Mouse (Mus musculus): ENCODE data around the gene Akap4.

Gene Akap4

DNA sequence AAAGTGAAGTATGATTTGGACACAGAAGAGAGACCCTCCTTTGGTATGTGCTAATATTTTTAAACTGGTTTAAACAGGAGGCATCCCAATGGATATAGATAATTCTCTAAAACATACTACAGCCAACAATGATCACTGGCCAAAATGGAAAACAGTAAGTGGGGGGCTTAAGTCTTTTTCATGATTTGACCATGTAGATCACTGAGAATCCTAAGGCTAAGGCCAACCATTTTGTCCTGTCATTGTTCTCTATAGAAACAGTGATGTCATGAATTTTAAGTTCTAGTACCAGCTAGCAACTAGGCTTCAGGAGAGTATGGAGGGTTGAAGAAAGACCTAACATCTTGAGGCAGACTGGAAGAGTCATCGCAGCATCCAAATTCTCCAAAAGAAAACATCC, at the start of gene Akap4:
TSS of gene Akap4 (plus strand) at position 301 of the 400 bp plus-strand sequence.
- no peak for DNase-seq (ENCODE audit: extremely low read depth, low read depth, low spot score)

DNA sequence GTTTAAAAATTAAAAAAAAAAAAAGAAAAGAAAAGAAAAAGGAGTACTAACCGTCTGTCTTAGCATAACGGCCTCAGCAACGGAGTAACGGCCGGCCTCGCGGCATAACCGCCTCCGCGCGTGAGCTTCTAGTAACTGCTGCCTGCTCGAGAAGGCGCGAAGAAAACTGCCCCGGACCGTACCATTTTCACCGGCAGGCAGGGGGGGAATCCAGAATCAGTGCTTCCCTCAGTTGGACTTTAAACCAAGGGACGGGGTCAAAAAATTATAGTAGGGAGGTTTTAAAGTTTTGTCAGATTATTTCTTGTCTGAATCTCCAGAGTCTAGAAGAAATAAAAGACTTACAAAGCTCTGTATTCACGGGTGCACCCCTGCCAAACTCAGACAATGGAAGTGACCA, 25.8 kb upstream of the Akap4 start, which contains the start of gene Ccnb3:
TSS of gene Ccnb3 (minus strand) at position 101 of the 400 bp plus-strand sequence.
- no peak for DNase-seq (ENCODE audit: extremely low read depth, low read depth, low spot score)

DNA sequence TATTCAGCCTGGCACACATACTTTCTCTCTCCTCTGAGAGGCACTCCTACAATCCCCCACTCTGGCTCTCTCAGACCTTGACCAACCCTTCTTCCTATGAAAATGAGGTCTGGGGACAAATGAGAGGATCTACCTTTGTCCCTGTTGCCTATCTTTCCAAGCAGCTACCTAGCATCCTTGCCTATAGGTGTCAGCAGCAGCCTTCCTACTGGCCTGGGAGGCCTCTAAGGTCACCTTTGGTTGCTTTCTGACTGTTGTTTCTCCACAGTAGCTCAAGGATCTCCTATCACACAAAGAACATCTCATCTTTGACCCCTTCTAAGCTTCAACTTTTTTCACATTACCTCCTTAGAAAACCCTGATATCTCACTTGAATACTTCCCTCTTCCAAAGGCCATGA, 10.3 kb upstream of the Akap4 start:
- no peak for DNase-seq (ENCODE audit: extremely low read depth, low read depth, low spot score)

DNA sequence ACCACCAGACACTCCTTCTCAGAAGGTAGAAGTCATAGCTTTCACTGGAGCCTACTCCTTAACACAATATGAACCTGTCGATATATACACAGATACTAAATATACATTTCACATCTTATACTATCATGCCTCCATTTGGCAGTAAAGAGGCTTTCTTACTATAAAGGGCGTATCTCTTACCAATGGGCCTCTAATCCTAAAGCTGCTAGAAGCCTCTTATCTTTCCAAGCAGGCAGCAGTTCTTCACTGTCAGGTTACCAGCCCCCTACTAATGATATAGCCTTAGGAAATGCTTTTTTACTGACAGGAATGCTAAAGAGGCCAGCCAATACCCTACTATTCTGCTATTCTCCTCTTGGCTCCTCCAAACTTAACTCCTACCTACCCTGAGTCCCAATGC, 9.7 kb upstream of the Akap4 start:
- DNase-seq (ENCODE audit: extremely low read depth, low read depth, low spot score) = no peak

DNA sequence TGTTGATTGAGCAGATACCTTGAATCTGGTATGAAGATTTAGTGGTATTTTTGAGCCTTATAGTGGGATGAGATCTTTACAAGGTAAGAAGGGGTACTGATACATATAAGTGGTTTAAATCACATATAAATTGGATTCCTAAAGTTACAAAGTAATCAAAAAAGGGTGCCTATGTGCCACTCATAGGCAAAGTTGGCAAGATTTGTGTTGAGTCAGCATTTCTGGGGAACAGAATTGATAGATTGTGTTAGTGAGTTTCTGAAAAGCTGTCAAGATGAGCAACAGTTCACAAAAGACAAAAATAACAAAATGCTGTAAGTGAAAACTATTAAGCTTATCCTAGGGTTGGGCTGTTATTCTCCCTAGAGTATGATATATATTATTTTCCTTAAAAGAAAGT, 3.2 kb upstream of the Akap4 start:
- no peak for DNase-seq (ENCODE audit: extremely low read depth, low read depth, low spot score)

DNA sequence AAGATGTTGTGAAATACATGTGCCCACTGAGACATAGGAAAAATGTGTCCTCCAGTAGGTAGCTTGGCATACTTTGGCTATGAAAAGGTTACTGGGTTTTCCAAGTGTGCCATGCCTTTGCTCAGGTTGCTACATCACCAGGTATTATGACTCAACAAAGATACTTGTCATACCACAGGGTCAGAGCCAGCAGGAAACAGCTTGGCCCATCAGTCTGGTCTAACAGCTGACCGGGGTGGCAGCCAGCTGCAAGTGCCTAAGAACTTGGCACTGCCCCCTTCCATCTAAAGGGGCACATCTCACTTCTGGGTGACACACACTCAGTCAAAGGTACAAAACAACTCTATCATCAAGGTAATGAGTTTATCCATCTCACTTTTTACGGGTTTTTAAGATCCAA, 683 bp downstream of the Akap4 start:
- peak; percentile 3 for DNase-seq (ENCODE audit: extremely low read depth, low read depth, low spot score)

DNA sequence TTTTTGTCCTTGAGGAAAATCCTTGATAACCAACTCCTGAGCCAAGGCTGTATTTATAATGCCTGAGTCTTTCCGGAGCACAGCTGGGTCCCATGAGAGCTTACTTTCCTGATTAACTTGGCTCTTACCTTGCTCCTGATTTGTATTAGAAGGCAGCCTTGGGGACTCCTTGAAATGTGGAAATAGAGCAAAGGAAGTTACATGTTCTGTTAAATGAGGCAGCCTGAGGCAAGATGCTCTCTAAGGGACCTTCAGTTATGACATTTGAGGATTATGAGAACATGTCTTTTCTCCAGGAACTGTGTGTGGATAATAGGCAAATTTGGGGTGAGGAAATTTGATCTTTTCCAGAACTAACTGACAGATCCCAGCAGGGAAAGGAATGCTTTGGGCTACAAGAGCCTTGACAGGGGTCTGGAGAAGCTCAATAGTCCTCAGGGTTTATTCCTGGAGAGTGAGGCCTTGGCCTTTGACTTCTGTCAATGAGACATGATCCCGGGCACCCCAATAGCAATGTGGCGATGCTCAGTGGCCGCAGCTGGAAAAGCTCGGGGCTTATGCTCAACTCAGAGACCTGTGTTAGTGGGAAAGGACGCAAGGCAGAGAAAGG, 12.6 kb downstream of the Akap4 start:
- no peak for DNase-seq (ENCODE audit: extremely low read depth, low read depth, low spot score)

DNA sequence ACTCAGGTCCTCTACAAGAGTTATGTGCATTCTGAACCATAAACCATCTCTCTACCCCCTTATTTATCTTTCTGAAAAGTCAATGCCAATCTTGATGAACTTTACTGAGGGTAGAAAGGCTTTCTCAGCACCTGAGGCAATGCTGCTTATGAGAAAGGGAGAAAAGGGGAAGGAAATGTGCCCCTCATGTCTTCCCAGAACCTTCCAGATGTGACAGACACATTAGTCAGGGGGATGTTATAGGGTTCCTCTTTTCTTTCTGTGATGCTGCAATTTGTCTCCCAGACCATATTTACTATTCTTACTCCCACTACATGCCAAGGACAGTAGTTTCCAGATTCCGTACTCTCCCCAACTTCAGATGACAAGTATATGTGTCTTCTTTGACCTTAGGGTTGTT, 18.6 kb downstream of the Akap4 start:
- no peak for DNase-seq (ENCODE audit: extremely low read depth, low read depth, low spot score)

DNA sequence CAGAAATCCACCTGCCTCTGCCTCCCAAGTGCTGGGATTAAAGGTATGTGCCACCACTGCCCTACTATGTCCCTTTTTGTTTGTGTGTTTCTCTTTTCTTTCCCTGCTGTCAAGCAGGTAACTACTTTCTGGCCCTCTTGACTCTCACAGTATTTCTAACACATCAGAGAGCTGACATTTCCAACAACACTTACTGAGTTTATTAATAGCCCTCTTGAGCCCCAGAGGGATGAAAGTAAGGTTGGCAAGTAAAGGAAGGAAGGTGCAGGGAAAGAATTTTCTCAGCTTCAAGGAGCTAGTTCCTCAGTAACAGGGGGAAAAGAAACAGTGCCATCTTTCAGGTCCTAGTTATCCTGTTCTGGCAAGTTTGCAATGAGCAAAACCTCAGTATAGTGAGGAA, 23.0 kb downstream of the Akap4 start:
- no peak for DNase-seq (ENCODE audit: extremely low read depth, low read depth, low spot score)

DNA sequence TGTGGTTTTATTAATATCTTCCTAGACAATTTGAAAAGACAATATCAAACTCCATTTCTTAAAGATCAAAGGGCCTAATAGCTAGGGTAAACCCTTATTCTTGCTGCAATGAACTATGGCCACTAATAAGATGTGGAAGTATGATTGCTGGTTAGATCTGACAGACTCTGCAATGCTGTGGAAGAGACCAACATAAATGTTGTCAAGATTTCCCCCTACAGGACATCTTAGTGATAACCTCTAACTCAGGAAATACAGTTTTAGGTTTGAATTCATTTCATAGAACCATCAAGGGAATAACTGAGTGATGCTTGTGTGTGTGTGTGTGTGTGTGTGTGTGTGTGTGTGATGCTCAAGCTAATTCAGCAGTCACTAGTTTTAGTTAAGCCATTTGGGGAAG, 35.0 kb downstream of the Akap4 start:
- DNase-seq (ENCODE audit: extremely low read depth, low read depth, low spot score) = no peak

DNA sequence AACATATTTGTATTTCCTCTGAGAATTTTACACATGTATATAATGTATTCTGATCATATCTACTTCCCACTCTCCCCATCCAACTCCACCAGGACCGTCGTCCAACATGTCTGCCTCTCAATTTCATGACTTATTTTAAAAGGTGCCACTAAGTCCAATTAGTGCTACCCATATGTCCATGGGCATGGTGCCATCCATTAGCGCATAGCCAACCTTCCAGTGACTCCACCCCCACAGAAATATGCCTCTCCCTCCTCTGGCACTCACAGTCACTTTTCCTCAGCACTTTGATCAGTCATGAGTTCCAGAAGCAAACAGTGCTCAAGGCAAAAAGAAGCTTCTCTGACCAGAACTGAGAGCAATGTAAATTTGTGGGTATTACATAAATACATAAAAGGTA, 47.6 kb downstream of the Akap4 start:
- DNase-seq (ENCODE audit: extremely low read depth, low read depth, low spot score) = no peak

DNA sequence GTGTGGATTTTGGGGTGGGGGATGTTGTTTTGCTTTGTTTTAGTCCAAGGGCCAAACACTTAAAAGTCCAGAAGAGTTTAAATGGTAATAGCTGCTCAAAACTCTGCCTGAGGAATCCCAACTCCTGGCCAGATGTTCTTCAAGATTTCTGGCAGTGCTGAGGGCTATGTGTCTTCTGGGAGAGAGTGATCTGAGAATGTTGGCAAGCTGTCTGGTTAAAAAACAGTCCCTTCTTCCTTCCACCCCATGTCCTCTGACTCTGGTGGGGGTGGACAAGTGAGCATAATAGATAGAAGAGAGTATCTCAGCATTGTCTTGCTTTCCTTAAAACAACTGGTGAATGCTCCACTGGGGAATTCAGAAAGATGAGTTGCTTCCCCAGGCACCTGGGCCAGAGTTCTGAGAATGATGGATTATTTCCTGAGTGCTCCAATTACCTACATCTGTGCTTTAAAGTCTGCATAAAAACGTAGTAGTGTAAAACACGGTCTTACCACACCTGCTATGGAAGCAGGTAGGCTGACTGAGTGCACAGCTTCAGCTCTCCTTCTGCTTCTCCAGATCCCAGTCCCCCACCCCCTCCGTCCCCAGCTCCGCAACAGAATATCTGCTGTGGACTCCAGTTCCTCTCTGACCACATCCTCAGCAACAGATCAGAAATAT, 54.4 kb downstream of the Akap4 start:
- no peak for DNase-seq (ENCODE audit: extremely low read depth, low read depth, low spot score)
